Mouse (Mus musculus) right cerebral cortex, postnatal 4 days (tissue): ENCODE data around the gene Psmb11.

Source experiments
- DNase-seq: peaks from one replicate; pipeline ENCODE4 v3.0.0-alpha.2; 2022

Gene Psmb11

DNA sequence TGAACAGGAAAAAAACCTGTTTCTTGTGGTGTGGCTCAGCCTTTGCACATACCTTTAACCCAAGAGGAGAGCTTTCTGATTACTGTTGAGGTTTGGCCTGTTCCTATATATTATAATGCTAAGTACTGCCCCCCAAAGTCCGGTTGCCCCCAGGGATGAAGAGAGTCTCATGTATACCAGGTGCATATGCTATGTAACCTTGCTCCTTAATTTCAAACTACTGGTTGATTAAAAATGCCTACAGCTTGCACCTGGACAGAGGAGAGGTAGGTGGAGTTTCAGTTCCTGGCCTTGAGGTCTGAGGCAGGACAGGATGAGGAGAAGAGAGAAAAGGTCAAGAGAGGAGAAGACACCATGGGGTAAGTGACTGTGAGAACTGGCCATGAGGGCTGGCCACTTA lies at the start of gene Psmb11:
Gene Psmb11 (plus strand): TSS at position 301 of the 400 bp plus-strand sequence.
- no peak for DNase-seq

DNA sequence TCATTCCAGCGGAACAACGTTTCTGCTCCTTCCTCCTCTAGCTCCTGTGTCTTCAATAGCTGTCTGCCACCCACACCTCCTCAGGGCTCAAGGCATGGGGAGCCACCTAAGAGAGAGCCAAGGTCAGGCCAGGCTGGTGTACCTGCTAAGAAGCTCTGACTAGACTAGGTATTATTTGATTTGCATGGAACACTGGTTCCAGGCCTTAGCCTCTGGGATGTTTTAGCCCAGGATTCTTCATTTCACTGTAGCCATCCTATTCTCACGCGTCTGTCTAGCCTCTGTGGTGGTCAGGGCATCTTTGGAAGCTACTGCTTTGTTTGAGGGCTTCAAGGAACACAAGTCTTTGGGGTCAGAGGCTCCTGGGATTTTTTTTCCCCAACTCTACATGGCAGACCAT lies 49.1 kb upstream of the Psmb11 start:
- DNase-seq: no peak

DNA sequence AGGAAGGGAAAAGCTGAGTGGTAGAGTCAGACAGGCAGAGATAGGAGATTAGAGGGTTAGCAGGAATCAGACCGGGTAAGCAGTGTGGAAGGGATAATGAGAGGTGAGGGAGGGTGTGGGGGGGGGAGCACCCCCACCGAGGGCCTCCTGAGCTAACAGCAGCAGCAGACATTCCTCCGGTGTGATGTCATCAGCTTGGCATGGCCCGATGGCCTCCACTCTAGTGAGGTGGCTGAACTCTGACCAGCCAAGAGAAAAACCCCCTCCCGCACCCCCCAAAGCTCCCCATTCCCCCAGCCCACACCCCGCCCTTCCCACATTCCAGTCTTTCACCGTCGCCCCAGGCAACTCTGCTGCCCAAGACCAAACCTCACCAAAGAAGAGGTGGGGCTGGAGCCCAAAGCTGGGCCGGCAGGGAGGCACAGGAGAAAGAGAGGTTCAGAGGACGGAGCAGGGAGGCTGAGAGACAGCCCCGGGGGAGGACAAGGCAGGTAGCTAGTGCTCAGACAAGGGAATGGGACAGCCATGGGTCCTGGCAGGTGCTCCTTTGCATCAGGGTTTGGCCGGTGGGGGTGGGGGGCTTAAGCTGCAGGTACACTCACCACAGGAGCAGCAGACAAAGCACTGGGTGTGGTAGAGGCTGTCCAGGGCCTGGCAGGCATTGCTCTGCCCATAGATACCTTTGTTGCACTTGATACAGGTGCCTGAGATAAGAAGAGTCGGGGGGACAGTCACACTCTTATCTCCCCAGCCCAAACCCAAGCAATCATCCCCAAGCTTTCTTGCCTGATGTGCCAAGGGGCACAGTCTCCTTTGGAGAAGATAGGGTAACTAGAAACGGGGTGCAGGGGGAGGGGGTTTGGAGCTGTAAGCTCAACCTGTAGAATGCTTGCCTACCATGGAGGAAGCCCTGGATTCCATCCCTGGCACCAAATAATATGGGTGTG lies 48.2 kb upstream of the Psmb11 start:
- DNase-seq: no peak

- DNase-seq: no peak
Observed at GRCm38 (mm10) chr14:54574253-54574652, 47.0 kb upstream of the Psmb11 start.

DNA sequence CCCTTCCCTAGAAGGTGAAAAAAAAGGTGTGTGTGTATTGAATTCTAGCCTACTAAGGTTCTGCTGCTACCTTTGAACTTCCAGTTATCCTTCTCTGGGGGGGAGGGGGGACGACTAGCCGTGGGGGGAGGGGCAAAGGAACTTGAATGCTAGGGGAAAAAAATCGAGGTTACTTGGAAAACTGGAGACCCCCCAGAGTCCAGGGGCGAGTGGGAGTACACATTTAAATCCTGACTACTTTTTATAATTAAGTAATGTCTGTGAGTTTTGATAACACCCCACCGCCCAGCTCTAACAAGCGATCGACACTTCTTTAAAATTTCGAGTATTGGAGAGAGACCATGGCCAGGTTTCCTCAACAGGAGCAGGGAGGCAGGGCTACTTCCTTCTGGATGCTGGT lies 46.2 kb upstream of the Psmb11 start:
- no peak for DNase-seq

DNA sequence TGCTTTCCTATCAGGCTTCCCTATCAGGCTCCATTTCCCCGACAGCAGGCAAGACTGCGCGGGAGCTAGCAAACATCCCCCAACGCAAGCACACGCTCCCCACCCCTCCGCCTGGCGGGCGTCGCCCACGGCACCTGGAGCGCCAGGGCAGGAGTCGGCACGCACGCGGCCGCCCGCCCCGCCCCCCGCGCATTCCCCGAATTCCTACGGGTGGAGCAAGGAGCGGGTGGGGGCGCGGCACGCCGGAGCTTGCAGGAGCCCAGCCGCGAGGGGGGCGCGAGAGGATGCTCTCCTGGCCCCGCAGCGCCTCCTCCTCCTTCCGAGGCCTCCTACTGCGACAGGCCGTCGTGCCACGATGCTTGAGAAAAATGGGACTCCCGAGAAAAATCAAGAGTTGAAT lies 45.6 kb upstream of the Psmb11 start:
- no peak for DNase-seq

- DNase-seq: no peak
Observed at GRCm38 (mm10) chr14:54576241-54577088, 44.8 kb upstream of the Psmb11 start.

GRCm38 (mm10) chr14:54577089-54577982 lies 43.9 kb upstream of the Psmb11 start, which contains the start of gene Ajuba:
Ajuba (minus strand) TSS chr14:54577558.
- DNase-seq: peak; percentile 67

GRCm38 (mm10) chr14:54578063-54578462 lies 43.2 kb upstream of the Psmb11 start:
- DNase-seq: no peak

- no peak for DNase-seq
Observed at GRCm38 (mm10) chr14:54579638-54580037, 41.6 kb upstream of the Psmb11 start.

GRCm38 (mm10) chr14:54582536-54582935 lies 38.7 kb upstream of the Psmb11 start:
- no peak for DNase-seq

DNA sequence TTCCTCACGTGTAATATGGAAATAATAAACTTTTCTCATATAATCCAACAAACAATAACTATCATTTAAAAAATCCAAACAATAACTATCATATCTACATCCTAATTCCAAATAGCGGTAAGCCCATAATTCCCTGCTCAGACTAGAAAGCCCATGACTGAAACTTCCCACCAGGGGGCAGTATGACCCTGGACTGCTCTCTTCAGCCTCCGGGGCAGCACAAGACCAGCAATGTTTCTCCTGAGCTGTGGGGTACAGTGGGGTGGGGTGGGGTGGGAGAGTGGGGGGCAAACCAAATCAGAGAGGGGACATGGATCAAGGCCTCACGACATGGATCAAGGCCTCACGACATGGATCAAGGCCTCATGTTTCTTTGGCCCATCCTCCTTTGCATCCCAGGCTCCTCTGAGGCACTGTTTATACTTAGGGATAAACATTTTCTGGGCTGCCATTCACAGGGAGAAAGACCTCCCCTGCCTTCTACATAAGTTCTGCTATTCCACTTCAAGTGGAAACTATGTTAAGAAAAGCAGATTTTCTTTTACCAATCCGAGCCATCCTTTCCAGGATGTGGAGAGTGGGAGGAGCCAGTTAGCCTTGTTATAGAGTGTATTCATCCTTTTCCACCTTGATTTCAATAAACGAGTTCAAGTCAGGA lies 37.4 kb upstream of the Psmb11 start:
- peak; percentile 58 for DNase-seq

- DNase-seq: no peak
Observed at GRCm38 (mm10) chr14:54591056-54591455, 30.2 kb upstream of the Psmb11 start.

DNA sequence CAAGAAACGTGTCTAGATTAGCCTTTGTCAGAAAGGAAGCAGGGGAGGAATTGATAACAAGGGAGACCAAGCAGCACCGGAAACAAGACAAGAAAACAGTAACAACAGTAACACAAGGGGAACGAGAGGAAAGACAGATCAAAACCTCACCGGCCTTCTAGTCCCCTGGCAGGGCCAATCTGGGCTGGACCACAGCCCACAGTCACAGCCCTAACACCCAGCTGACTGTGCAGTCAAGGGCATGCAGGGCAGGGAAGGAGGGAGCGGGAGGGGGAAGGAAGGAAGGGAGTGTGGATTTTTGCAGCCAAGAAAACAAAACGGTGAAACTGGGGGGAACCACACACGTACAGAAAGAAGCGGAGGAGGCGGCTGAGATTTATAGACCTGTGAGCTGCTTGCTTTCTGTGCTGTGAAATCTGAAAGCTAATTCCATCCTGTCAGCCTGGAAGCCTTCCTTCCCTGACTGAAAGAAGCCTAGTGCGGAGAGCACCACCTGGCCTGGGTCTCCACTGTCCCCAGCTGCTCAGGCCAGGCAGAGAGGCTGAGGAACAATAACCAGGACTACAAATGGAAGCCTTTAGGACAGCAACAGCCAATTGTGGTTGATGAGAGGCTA lies 28.8 kb upstream of the Psmb11 start:
- DNase-seq: no peak

DNA sequence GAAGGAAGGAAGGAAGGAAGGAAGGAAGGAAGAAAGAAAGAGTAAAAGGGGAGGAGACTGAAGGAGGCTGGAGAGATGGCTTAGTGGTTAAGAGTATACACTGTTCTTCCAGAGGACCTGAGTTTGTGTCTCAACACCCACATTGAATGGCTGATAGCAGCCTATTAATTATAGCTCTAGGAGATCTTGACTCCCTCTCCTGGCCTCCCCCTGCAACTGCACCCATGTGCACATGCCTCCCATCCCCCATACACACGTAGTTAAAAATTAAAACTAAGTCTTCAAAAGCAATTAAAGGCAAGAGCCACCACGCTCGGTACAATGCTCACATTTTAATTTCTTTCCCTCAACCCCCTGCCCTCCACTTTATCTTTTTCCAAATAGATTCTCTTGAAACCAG lies 27.2 kb upstream of the Psmb11 start:
- no peak for DNase-seq

DNA sequence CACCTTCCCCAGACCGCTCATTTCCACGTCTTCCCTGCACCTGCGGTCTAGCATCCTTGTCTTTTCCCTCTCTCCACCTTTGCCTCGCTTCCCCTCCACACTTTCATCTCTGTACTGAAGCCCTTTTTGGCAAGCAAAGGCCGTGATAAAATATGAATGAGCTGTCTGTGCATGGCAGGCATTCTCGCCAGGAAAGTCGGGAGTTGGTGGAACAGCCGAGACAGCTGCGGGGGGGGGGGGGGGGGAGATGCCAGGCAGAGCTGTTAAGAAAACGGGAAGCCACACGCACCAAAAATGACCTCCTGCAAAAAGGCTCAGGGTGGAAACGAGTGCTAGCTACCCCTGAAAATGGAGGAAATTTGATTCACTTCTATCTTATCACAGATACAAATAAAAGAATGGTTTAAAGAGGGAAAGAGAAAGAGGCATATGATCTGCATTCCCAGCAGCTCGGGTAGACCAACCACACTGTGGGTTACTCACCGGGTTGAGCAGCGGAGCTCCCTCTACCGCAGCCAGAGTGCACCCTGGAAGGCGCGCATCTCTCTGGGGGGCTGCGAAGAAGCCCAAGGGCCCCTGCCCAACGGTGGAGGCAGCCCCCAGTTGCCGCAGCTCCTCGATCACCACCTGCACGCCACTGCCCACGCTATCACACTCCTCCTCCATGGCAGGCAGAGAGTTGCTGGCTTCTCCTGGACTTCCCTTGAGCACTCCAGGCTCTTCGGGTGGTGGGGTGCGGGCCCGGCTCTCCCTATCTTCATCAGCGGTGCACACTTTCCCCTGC lies 26.4 kb upstream of the Psmb11 start:
- DNase-seq: no peak

GRCm38 (mm10) chr14:54597084-54597483 lies 24.1 kb upstream of the Psmb11 start:
- no peak for DNase-seq

GRCm38 (mm10) chr14:54601601-54602000 lies 19.6 kb upstream of the Psmb11 start:
- no peak for DNase-seq

DNA sequence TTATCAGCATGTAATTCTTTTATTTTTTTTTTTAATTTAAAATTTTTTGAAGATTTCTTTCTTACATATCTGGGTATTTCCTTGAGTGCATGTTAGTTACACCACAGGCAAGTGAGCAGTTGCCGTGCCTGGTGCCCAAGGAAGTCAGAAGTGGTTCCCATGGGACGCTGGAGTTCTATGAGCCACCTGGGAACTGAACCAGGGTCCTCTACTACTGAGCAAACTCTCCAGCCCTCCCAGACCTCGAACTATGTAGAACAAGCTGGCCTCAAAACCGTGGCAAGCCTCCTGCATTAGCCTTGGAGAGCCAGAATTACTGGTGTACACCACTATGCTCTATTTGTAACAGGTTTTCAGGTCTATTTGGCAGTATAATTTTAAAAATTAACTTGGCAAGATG lies 18.6 kb upstream of the Psmb11 start:
- DNase-seq: no peak

GRCm38 (mm10) chr14:54603038-54603654 lies 18.1 kb upstream of the Psmb11 start:
- DNase-seq: peak; percentile 93
